Mouse (Mus musculus) skeletal muscle tissue, adult 2 months (tissue): Measurements from ENCODE around the gene Chrdl2.

Experiments used
- DNase-seq: peaks from one replicate; pipeline ENCODE4 v3.0.0-alpha.2; 2012; ENCODE audit warnings: low read depth, low spot score

Chrdl2 gene

GRCm38 (mm10) chr7:99982256-99983242 is 23.4 kb upstream of the Chrdl2 start:
- no peak for DNase-seq

DNA sequence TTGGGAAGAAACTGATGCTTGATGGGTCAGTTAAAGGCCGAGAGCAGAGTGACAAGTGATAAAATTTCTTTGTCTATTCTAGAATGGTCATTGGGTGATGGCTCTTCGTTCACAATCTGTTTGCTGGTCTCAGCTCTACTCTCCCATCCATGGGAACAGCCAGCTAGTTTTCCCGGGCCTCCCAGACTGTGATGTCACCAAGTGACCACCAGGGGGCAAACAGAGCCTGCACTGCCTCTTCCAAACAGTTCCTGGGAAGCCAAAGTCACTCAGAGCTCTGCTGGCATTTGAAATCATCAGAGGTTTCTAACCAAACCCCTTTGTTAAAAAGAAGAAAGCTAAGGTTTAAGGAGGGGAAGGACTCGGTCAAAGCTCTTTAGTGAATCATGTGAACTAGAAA is 17.2 kb upstream of the Chrdl2 start:
- peak; percentile 45 for DNase-seq

DNA sequence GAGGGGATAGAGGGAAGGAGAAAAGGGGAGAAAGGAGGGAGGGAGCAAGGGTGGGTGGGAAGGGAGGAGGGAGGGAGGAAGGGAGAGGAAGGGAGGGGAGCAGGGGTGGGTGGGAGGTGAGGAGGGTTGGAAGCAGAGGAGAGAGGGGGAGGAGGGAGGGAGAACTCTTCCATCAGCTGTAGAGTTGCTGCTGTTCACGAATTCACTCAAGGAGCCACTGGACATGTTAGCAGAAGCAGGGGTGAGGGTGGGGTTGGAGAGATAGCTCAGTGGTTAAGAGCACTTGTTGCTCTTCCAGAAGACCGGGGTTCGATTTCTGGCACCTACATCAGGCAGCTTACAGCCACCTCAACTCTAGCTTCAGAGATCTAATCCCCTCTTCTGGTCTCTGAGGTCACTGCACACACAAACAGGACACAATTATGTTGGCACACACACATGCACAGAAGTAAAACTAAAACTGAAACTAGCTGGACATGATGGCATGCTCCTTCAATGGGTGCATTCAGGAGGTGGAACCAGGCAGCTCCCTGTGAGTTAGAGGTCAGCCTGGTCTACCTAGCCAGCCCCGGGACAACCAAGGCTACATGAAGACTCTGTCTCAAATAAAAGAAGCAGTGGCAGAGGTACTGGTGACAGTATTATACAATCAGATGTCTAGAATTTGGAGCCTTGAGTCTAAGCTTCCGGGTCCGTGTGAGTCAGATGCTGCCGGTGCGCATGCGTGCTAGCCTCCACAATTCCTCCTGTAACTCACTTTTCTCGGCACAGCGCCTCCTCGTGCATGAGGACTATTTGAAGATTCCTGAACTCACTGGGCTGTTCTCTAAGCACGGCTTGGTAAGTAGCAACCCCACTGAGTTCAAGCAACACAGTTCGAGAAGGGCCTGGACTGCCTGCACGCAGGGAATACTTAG is 15.9 kb upstream of the Chrdl2 start:
- DNase-seq = no peak

- DNase-seq = no peak
These were observed 14.8 kb upstream of the Chrdl2 start for GRCm38 (mm10) chr7:99990990-99991707.

GRCm38 (mm10) chr7:99993159-99993558 is 12.8 kb upstream of the Chrdl2 start:
- no peak for DNase-seq

- DNase-seq = no peak
These were observed 10.8 kb upstream of the Chrdl2 start for GRCm38 (mm10) chr7:99995186-99995585.

DNA sequence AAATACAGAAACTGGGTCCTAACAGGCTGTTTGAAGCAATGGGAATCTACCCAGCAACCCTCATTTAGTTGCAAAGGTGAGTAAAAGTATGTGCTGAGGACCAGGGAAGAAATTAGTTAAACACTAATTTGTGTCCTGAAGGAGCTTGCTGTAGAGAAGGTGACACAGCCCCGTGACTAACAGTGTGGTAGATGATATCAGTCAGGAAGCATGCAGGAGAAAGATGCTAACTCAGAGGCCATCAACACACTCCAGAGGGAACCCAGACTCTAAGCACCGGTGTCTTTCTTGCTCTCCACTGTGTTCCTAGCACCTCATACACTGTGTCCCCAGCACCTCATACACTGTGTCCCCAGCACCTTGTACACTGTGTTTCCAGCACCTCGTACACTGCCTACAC is 7.3 kb upstream of the Chrdl2 start:
- DNase-seq = no peak

DNA sequence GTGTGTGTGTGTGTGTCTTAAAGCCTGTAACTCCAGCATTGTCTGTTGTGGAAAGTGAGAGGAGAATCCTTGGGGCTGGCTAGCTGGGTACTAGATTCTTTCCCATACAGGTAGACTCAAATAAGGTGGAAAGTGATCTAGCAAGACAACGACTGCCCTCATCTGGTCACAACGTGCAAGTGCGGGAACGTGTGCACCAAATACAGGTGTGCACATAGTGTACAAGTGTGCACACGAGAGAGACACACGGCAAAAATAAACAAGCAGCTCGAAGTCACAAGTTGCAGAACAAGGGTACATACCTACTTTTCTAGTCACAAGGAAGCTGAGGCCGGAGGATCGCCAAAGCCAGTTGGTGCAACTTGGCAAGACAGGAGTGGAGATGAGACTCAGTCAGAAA is 2.2 kb upstream of the Chrdl2 start:
- no peak for DNase-seq

DNA sequence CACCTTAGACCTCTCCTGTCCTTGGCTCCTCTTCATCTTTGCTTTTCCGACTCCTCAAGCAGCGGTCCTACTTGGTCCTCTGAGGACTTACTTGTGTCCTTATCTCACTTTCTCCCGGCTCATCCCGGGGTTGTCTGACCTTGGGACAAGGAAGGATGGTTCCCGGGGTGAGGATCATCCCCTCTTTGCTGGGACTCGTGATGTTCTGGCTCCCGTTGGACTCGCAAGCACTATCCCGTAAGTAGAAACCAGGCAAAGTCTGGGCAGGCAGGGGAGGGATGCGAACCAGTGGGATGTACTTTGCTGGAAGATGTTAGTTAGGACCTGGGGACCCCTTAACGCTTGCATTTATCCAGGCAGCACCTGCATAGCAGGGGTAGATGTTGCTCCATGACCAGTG is 439 bp downstream of the Chrdl2 start:
- DNase-seq = no peak

DNA sequence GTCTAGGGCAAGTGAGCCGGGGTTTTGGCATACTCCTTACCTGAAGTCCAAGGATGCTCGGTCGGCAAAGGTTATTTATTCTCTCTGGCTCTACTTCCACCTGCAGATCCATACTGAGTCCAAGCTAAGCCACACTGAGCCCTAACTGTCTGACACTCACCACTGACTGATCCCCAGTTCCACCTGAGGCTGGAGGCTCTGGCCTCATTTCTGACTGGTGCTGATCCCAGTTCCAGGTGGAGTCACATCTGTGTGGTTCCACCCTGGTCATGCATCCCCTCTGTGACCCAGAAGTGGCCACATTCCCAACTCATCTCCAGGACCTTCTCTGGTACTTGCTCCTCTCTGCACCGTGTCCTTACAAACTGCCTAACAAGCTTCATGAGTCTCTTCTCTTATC is 2.8 kb downstream of the Chrdl2 start:
- no peak for DNase-seq

DNA sequence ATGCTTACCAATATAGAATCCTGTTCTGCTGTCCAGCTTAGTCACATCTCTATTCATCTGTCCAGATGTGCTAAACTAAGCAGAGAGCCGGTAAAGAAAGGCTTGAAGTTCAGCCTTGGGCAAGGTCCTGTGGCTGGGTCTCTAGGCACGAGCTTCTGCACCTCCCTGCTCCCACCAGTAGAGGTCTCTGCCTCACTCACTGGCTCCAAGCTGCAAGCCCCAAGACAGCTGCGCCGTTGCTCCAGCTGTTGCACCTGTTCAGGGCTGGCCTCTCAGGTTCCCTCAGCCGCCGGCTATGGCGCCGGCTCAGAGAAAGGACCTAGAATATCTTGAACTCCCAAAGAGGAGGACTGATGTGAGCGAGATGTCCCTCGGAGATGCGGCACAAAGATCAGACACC is 3.7 kb downstream of the Chrdl2 start:
- peak; percentile 89 for DNase-seq

GRCm38 (mm10) chr7:100010711-100011110 is 4.7 kb downstream of the Chrdl2 start:
- DNase-seq = peak; percentile 81

DNA sequence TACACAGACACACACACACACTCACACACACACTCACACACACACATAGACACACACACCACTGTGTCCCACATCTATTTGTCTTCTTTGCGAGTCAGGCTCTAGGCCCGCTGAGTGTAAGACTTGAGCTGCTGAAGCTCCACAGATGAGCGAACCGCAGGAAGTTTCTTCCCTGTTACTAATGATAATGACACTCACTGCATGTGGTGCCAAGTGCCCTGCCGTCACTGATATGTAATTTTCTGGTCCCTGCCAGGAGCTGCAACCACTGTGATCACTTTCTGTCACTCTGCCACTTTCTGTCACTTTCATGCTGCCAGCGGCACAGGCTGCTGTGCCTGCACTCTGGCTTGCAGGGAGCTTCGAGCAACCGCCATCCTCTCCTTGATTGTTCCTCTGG is 6.1 kb downstream of the Chrdl2 start:
- DNase-seq = peak; percentile 72

GRCm38 (mm10) chr7:100012515-100012914 is 6.5 kb downstream of the Chrdl2 start:
- no peak for DNase-seq

DNA sequence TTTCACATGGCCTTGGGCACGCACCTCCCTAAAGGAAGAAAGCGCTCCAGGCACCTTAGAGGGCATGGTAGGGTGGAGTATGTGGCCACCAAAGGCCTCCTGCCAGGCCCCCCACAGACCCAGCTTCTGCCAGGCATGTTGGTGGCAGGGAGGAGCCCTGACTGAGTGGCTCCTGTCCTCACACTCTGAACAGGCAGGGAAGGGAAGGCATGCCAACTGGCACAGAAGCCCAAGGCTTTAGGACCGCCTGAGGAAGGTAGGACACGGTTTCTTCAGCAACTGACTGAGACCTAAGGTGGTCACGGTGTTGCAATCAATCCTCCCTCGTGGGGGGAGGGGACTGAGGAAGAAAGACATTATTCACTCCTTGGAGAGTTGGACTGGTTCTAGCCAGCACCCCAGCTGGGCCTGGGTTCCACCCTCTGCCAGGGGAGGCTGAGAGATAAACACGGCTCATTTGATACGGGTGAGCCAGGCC is 8.2 kb downstream of the Chrdl2 start:
- peak; percentile 73 for DNase-seq

- DNase-seq = no peak
These were observed 11.1 kb downstream of the Chrdl2 start for GRCm38 (mm10) chr7:100017056-100017455.

DNA sequence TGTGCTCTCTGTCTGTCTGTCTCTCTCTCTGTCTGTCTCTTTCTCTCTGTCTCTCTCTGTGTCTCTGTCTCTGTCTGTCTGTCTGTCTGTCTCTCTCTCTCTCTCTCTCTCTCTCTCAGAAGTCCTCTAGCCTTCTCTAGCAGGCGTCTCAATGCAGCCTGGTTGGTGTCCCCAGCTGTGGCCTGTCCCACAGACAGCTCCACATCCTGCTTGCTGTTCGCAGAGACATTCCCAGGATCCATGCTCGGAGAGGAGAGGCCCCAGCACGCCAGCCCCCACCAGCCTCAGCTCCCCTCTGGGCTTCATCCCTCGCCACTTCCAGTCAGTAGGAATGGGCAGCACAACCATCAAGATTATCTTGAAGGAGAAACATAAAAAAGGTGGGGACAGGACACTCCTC is 21.4 kb downstream of the Chrdl2 start:
- no peak for DNase-seq

DNA sequence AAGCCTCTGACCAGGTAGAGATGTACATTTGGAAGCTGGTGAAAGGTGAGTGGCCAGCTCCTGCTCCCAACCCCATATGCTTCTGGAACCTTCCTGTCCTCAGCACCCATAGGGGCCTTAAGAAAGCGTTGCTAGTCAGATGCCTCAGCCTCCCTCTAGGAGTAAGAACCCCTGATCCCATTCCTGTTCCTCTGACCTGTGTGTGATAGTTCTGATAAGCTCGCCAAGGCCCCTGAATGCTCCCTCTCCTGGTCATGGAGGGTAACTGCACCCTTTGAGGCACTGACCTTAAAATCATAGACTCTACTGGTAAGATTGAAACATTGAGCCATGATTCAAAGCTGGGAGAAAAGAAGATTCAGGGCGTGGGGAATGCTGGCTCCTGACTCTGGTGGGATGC is 23.3 kb downstream of the Chrdl2 start:
- no peak for DNase-seq

DNA sequence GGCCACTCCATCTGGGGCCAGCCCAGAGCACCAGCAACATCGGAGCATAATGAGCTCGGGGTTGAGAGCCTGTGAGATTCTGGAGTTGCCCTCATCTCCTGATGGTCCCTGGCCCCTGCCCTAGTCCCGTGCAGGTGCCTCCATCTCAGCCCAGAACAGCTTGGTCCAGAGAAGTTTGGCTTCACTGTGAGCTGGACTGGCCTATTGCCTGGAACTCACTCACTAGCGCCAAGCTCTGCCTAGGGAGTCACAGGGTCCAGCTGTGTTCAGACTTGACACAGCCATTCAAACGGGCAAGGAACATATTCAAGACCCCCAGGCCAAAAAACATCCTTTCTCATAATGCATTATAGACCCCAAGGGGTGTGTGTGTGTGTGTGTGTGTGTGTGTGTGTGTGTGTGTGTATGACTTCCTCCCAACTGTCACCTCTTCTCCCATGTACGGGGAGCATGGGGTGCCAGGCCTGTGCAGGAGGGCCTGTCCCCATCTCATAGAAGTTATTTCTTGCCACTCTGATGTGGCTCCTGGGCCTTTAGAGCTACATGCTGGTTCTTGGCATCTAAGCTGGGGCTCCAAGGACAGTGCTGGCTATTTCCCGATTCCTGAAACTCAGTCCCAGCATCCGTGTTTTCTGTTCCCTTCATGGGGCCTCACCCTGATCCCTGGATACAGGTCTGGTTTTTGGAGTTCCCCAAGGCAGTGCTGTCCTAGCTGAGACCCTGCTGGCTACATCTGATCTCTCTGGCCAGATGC is 25.2 kb downstream of the Chrdl2 start:
- DNase-seq = no peak

GRCm38 (mm10) chr7:100033672-100034071 is 27.7 kb downstream of the Chrdl2 start:
- no peak for DNase-seq
